Mouse (Mus musculus) CH12.LX (cell line): Measurements from ENCODE around the gene Spire2.

Experiments used
- ETS1 ChIP-seq: conservative IDR thresholded peaks from 2 replicates; pipeline ENCODE4 v1.6.1; 2012; ENCODE audit warnings: low read depth, mild to moderate bottlenecking, inconsistent platforms, low read length, improper control_type of control experiment, moderate library complexity
- NRF1 ChIP-seq: IDR thresholded peaks from 2 replicates; pipeline ENCODE4 v1.6.1; 2014; ENCODE audit warnings: low read depth, mild to moderate bottlenecking, inconsistent platforms, low read length, improper control_type of control experiment, moderate library complexity
- PAX5 ChIP-seq: IDR thresholded peaks from 2 replicates; pipeline ENCODE4 v1.6.1; 2012; ENCODE audit warnings: low read length, inconsistent platforms, mixed read lengths
- POLR2A ChIP-seq: IDR thresholded peaks from 2 replicates; pipeline ENCODE4 v1.6.1; 2011; ENCODE audit warnings: low read depth, mild to moderate bottlenecking, improper control_type of control experiment, low read length

DNA sequence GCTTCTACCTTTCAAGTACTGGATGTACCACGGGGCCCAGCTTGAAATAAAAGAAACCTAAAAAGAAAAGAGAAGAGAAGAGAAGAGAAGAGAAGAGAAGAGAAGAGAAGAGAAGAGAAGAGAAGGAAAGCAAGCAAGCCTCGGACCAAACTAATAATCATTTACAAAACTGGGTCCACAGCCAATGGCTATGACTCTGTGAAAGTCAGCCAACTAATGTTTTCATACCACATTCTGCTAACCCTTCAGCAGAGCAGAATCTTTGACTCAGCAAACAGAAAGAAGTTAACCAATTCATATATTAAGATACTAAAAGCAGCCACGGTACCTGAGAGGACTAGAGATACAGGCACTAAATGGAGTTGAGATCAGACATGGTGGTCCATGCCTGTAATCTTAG is 40.2 kb upstream of the Spire2 start:
- no peak for TF ChIP-seq PAX5
- TF ChIP-seq POLR2A: no peak
- TF ChIP-seq NRF1: no peak
- no peak for TF ChIP-seq ETS1
